Mouse (Mus musculus) R1 (cell line): ENCODE measurements around the gene Nap1l4.
A peak's percentile ranks its signal among the peaks of the same experiment; 100 is the strongest.

Source experiments
- DNase-seq: peaks from one replicate; pipeline ENCODE4 v3.0.0-alpha.2; 2018; ENCODE audit warnings: low read depth, low spot score

Nap1l4 gene

GRCm38 (mm10) chr7:143519333-143519732, 29.6 kb downstream of the Nap1l4 start:
- DNase-seq, result peak; percentile 27

GRCm38 (mm10) chr7:143514416-143514768, 34.5 kb downstream of the Nap1l4 start:
- DNase-seq, result no peak

GRCm38 (mm10) chr7:143513763-143514415, 35.0 kb downstream of the Nap1l4 start:
- DNase-seq, result no peak

GRCm38 (mm10) chr7:143511335-143511712, 37.6 kb downstream of the Nap1l4 start:
- no peak for DNase-seq

- no peak for DNase-seq
Observed at GRCm38 (mm10) chr7:143510593-143511334, 38.1 kb downstream of the Nap1l4 start.

- no peak for DNase-seq
Observed at GRCm38 (mm10) chr7:143509566-143509965, 39.3 kb downstream of the Nap1l4 start.

- DNase-seq, result peak; percentile 87
Observed at GRCm38 (mm10) chr7:143506675-143507074, 42.2 kb downstream of the Nap1l4 start.

GRCm38 (mm10) chr7:143506271-143506670, 42.6 kb downstream of the Nap1l4 start:
- peak; percentile 46 for DNase-seq

- DNase-seq, result peak; percentile 92
Observed at GRCm38 (mm10) chr7:143505823-143506222, 43.1 kb downstream of the Nap1l4 start.

- DNase-seq, result peak; percentile 59
Observed at GRCm38 (mm10) chr7:143505411-143505810, 43.5 kb downstream of the Nap1l4 start.

GRCm38 (mm10) chr7:143503926-143504325, 45.0 kb downstream of the Nap1l4 start:
- DNase-seq, result no peak

GRCm38 (mm10) chr7:143502418-143503200, 46.3 kb downstream of the Nap1l4 start, which contains the start of gene Phlda2:
Gene Phlda2, minus strand, starts transcription at chr7:143503150.
- DNase-seq, result peak; percentile 74

GRCm38 (mm10) chr7:143501643-143502417, 47.1 kb downstream of the Nap1l4 start:
- DNase-seq, result peak; percentile 56

GRCm38 (mm10) chr7:143500912-143501311, 48.0 kb downstream of the Nap1l4 start:
- DNase-seq, result no peak

GRCm38 (mm10) chr7:143498584-143498983, 50.3 kb downstream of the Nap1l4 start:
- DNase-seq, result peak; percentile 77

- DNase-seq, result no peak
Observed at GRCm38 (mm10) chr7:143495104-143495961, 53.6 kb downstream of the Nap1l4 start.

GRCm38 (mm10) chr7:143493616-143494126, 55.2 kb downstream of the Nap1l4 start:
- DNase-seq, result no peak

- no peak for DNase-seq
Observed at GRCm38 (mm10) chr7:143489735-143490134, 59.2 kb downstream of the Nap1l4 start.

GRCm38 (mm10) chr7:143482541-143482940, 66.4 kb downstream of the Nap1l4 start:
- DNase-seq, result no peak

- DNase-seq, result no peak
Observed at GRCm38 (mm10) chr7:143481806-143482387, 67.0 kb downstream of the Nap1l4 start.
